8 mouse cellular contexts compared by ENCODE assay signal in the genomic region with DNA sequence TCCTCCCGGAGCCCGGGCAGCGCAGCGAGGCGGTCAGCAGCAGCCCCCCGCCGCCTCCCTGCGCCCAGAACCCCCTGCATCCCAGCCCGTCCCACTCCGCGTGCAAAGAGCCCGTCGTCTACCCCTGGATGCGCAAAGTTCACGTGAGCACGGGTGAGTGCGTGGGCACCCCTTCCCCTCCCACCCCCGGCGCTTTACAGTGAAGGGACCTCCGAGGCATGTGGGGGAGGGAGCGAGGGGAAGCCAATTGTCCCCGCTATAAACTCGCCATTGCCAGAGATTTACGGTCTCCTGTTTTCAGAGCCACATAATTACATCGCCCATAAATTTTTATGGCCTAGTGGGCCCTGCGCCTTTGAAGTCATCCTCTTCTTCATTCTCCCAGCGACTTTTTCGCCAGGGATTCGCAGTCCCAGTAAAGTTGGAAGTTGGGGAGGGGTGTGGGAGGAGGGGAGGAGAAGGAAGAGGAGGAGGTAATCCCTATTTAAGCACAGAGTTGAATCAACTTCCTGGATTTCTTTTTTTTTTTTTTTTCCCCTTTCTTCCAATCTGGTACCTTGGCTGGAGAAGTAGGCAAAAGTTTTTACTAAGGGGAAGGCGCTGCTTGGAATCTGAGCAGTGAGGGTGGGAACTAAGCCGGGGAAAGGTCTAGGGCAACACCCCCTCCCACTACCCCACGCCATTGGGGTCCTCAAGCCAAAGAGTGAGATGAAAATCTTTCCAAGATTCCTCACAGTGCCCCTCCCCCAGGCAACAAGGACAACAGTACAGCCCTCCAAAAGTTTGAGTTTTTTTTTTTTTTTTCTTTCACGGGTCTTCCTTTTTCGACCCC. TPM values are rescaled to one million over a fixed set of nuclear protein-coding genes. Genes with fewer than 3 reads are reported as not detected.
A peak's percentile ranks its signal among the peaks of the same experiment; 100 is the strongest.
DNase-seq lines count a peak whose midpoint lies in the region; ATAC-seq and TF ChIP-seq lines count a peak whose summit lies in the region.

No protein-coding gene starts in this region.

- peak overlapping the region; percentile 84 for H3K4me2 ChIP-seq in lung, embryonic 14.5 days
- peak overlapping the region; percentile 44 for H3K4me2 ChIP-seq in forebrain, embryonic 13.5 days
- peak overlapping the region; percentile 30; the same call in 1 of the 2 replicates for H3K4me2 ChIP-seq in midbrain, embryonic 15.5 days

- peaks cover 13% of the 10 kb centered on the region for H3K27me3 ChIP-seq in lung, embryonic 14.5 days (ENCODE audit: insufficient read depth, low read length)
- peaks cover 100% of the 10 kb centered on the region for H3K27me3 ChIP-seq in forebrain, embryonic 13.5 days
- H3K27me3 ChIP-seq in midbrain, embryonic 15.5 days (replicated peaks) = peaks cover 97% of the 10 kb centered on the region

- WGBS in lung, embryonic 14.5 days = under 1% methylated on average over 34 of the region's 34 CpGs
- WGBS in forebrain, embryonic 13.5 days = under 1% methylated on average over 17 of the region's 34 CpGs
- WGBS in midbrain, embryonic 15.5 days = 0% methylated on average over 34 of the region's 34 CpGs

- no peak for TF ChIP-seq CTCF in lung, embryonic 14.5 days (IDR thresholded peaks at IDR 0.05; ENCODE audit: low read depth)

- peak overlapping the region; percentile 72 for H3K4me3 ChIP-seq in lung, embryonic 14.5 days (ENCODE audit: low read depth, low read length)
- peak overlapping the region; percentile 25 for H3K4me3 ChIP-seq in forebrain, embryonic 13.5 days
- 0 out of 2 replicates have a peak overlapping the region, but pooled peaks have one; percentile 2 for H3K4me3 ChIP-seq in midbrain, embryonic 15.5 days

- H3K27ac ChIP-seq in lung, embryonic 14.5 days (ENCODE audit: low read depth) = peak overlapping the region; percentile 100
- H3K27ac ChIP-seq in forebrain, embryonic 13.5 days = no peak overlapping the region
- no peak overlapping the region for H3K27ac ChIP-seq in midbrain, embryonic 15.5 days

- peak overlapping the region; percentile 99 for H3K9ac ChIP-seq in lung, embryonic 14.5 days
- no peak overlapping the region for H3K9ac ChIP-seq in forebrain, embryonic 13.5 days
- H3K9ac ChIP-seq in midbrain, embryonic 15.5 days = no peak overlapping the region

- no peaks in the 10 kb centered on the region; the same call in 1 of the 2 replicates for H3K4me1 ChIP-seq in lung, embryonic 14.5 days (ENCODE audit: insufficient read depth)
- no peaks in the 10 kb centered on the region for H3K4me1 ChIP-seq in forebrain, embryonic 13.5 days
- H3K4me1 ChIP-seq in midbrain, embryonic 15.5 days = 0 out of 2 replicates have a peak, but pooled peaks cover 3% of the 10 kb centered on the region

- no peaks in the 10 kb centered on the region for H3K9me3 ChIP-seq in lung, embryonic 14.5 days (ENCODE audit: low read depth, low read length)
- no peaks in the 10 kb centered on the region for H3K9me3 ChIP-seq in forebrain, embryonic 13.5 days (replicated peaks)
- H3K9me3 ChIP-seq in midbrain, embryonic 15.5 days = no peaks in the 10 kb centered on the region

- H3K36me3 ChIP-seq in lung, embryonic 14.5 days (ENCODE audit: insufficient read depth) = peaks cover 12% of the 10 kb centered on the region; the same call in 1 of the 2 replicates
- no peaks in the 10 kb centered on the region for H3K36me3 ChIP-seq in forebrain, embryonic 13.5 days (ENCODE audit: poor library complexity, severe bottlenecking)
- H3K36me3 ChIP-seq in midbrain, embryonic 15.5 days (replicated peaks) = no peaks in the 10 kb centered on the region

- ATAC-seq in lung, embryonic 14.5 days (ENCODE audit: insufficient read depth) = peak; percentile 41
- no peak for ATAC-seq in forebrain, embryonic 13.5 days
- no peak for ATAC-seq in midbrain, embryonic 15.5 days (replicated peaks)
- no peak for ATAC-seq in cerebellum, adult (ENCODE audit: insufficient number of reproducible peaks, low FRiP score, low TSS enrichment)

- DNase-seq in lung, embryonic 14.5 days = peak; percentile 90
- no peak for DNase-seq in lung, adult 18-20 months
- DNase-seq in kidney, postnatal 10 days = peak; percentile 80
- DNase-seq in left cerebral cortex, adult 11 months (ENCODE audit: low spot score) = no peak
- no peak for DNase-seq in frontal cortex, postnatal 36 days (ENCODE audit: low spot score in 2 of 2)

RNA-seq across cellular contexts. Expression of gene Hoxb4, which starts 1.2 kb away (rescaled TPM):
- 3.8 and 3.9 TPM in 2 replicates for polyA plus RNA-seq in lung, embryonic 14.5 days (2014; fragmentation: Nextera tagmentation; extraction: Ambion mirVana)
- not detected in 2 replicates for polyA plus RNA-seq in forebrain, embryonic 13.5 days (2015; fragmentation: Nextera tagmentation; extraction: Ambion mirVana)
- not detected in 2 replicates for polyA plus RNA-seq in midbrain, embryonic 15.5 days (2015; fragmentation: Nextera tagmentation; extraction: Ambion mirVana)

RNA-seq across cellular contexts. Expression of gene Hoxb3, which starts 3.8 kb away (rescaled TPM):
- 3.9 and 6.3 TPM in 2 replicates for polyA plus RNA-seq in lung, embryonic 14.5 days (2014; fragmentation: Nextera tagmentation; extraction: Ambion mirVana)
- polyA plus RNA-seq in forebrain, embryonic 13.5 days (2015; fragmentation: Nextera tagmentation; extraction: Ambion mirVana) = not detected in 2 replicates
- 0.15 TPM in 1 of 2 replicates, not detected in the other for polyA plus RNA-seq in midbrain, embryonic 15.5 days (2015; fragmentation: Nextera tagmentation; extraction: Ambion mirVana)

RNA-seq across cellular contexts. Expression of gene Hoxb5, which starts 16.2 kb away (rescaled TPM):
- polyA plus RNA-seq in lung, embryonic 14.5 days (2014; fragmentation: Nextera tagmentation; extraction: Ambion mirVana) = 65.9 and 76.1 TPM in 2 replicates
- polyA plus RNA-seq in forebrain, embryonic 13.5 days (2015; fragmentation: Nextera tagmentation; extraction: Ambion mirVana) = 0.09 TPM in 1 of 2 replicates, not detected in the other
- polyA plus RNA-seq in midbrain, embryonic 15.5 days (2015; fragmentation: Nextera tagmentation; extraction: Ambion mirVana) = 0.09 and 0.70 TPM in 2 replicates

RNA-seq across cellular contexts. Expression of gene Hoxb6, which starts 27.0 kb away (rescaled TPM):
- polyA plus RNA-seq in lung, embryonic 14.5 days (2014; fragmentation: Nextera tagmentation; extraction: Ambion mirVana) = 19.7 and 24.4 TPM in 2 replicates
- polyA plus RNA-seq in forebrain, embryonic 13.5 days (2015; fragmentation: Nextera tagmentation; extraction: Ambion mirVana) = not detected in 2 replicates
- polyA plus RNA-seq in midbrain, embryonic 15.5 days (2015; fragmentation: Nextera tagmentation; extraction: Ambion mirVana) = 0.13 and 0.34 TPM in 2 replicates

RNA-seq across cellular contexts. Expression of gene Hoxb2, which starts 31.0 kb away (rescaled TPM):
- polyA plus RNA-seq in lung, embryonic 14.5 days (2014; fragmentation: Nextera tagmentation; extraction: Ambion mirVana) = 48.9 and 51.6 TPM in 2 replicates
- not detected in 2 replicates for polyA plus RNA-seq in forebrain, embryonic 13.5 days (2015; fragmentation: Nextera tagmentation; extraction: Ambion mirVana)
- 0.17 and 0.32 TPM in 2 replicates for polyA plus RNA-seq in midbrain, embryonic 15.5 days (2015; fragmentation: Nextera tagmentation; extraction: Ambion mirVana)

Comparison
In these comparisons a context has a peak if more than half of its experiments do, and no peak if none do; other contexts are left out.
1. DNase-seq: peak in lung, embryonic 14.5 days (single experiment) and kidney, postnatal 10 days (single experiment); none in lung, adult 18-20 months (0 of 2), left cerebral cortex, adult 11 months (single experiment) and frontal cortex, postnatal 36 days (0 of 2).
2. H3K4me2 ChIP-seq: peak in every context shown above with its lines; median percentile 84 in lung, embryonic 14.5 days; 44 in forebrain, embryonic 13.5 days; 30 in midbrain, embryonic 15.5 days.
3. H3K4me3 ChIP-seq: peak in every context shown above with its lines; median percentile 72 in lung, embryonic 14.5 days; 25 in forebrain, embryonic 13.5 days; 2 in midbrain, embryonic 15.5 days.
4. RNA of gene Hoxb5, which starts 16.2 kb away (polyA plus RNA-seq): 65.9 to 76.1 TPM in lung, embryonic 14.5 days; 0.09 to 0.70 TPM in midbrain, embryonic 15.5 days and 0.09 TPM in forebrain, embryonic 13.5 days; every median in the first group is over 10 times any median in the second.